Mouse (Mus musculus) MEL (cell line): ENCODE results near the gene Zfp810. TPM values are rescaled to one million over a fixed set of nuclear protein-coding genes. Genes with fewer than 3 reads are reported as not detected.

Experiments
- DNase-seq: peaks from one replicate; pipeline ENCODE4 v3.0.0; 2011; ENCODE audit warnings: low read depth, low spot score
- H3K27ac ChIP-seq: 2 replicates; pipeline ENCODE4 v1.5.1; 2012; ENCODE audit warnings: low read depth, mild to moderate bottlenecking, control low read depth, low read length, moderate library complexity; ENCODE audit not compliant: control insufficient read depth
- H3K27me3 ChIP-seq, 2 experiments: fragments of 150-350 bp in 1 of 2; sonication (generic) in 1 of 2; 2 replicates each; pipeline ENCODE4 v1.6.1; 2012; ENCODE audit warnings: low read length in 2 of 2, mild to moderate bottlenecking in 2 of 2, improper control_type of control experiment in 1 of 2, moderate library complexity in 1 of 2; ENCODE audit not compliant: insufficient read depth in 2 of 2, control insufficient read depth in 1 of 2
- H3K36me3 ChIP-seq, 2 experiments: 2 replicates each; pipeline ENCODE4 v1.6.1; 2012 to 2014; ENCODE audit warnings: low read length in 2 of 2, improper control_type of control experiment in 1 of 2, inconsistent platforms in 1 of 2, mild to moderate bottlenecking in 1 of 2; ENCODE audit not compliant: insufficient read depth in 2 of 2, control insufficient read depth in 1 of 2
- H3K4me1 ChIP-seq, 2 experiments: fragments of 150-350 bp in 1 of 2; sonication (generic) in 1 of 2; 2 replicates each; pipeline ENCODE4 v1.6.1; 2012; ENCODE audit warnings: low read length in 2 of 2, improper control_type of control experiment in 1 of 2, mild to moderate bottlenecking in 1 of 2; ENCODE audit not compliant: insufficient read depth in 2 of 2, control insufficient read depth in 1 of 2
- H3K4me3 ChIP-seq, 2 experiments: fragments of 150-350 bp in 1 of 2; sonication (generic) in 1 of 2; 2 replicates each; pipeline ENCODE4 v1.5.1; 2012; ENCODE audit warnings: low read depth in 2 of 2, low read length in 2 of 2, mild to moderate bottlenecking in 2 of 2, moderate library complexity in 2 of 2, control low read depth in 1 of 2, improper control_type of control experiment in 1 of 2; ENCODE audit not compliant: control insufficient read depth in 1 of 2, insufficient read depth in 1 of 2
- H3K79me2 ChIP-seq: 2 replicates; pipeline ENCODE4 v1.6.1; 2012; ENCODE audit warnings: mild to moderate bottlenecking, low read length, moderate library complexity; ENCODE audit not compliant: control insufficient read depth, poor library complexity, insufficient read depth
- H3K9ac ChIP-seq: 2 replicates; pipeline ENCODE4 v1.6.1; 2012; ENCODE audit warnings: low read depth, mild to moderate bottlenecking, control low read depth, low read length, moderate library complexity; ENCODE audit not compliant: control insufficient read depth, poor library complexity, severe bottlenecking
- H3K9me3 ChIP-seq: fragments of 150-350 bp; sonication (generic); replicated peaks from 2 replicates; pipeline ENCODE4 v1.6.1; 2012; ENCODE audit warnings: mild to moderate bottlenecking, low read length, improper control_type of control experiment, moderate library complexity; ENCODE audit not compliant: insufficient read depth
- BHLHE40 ChIP-seq: IDR thresholded peaks from 2 replicates; pipeline ENCODE4 v1.6.1; 2012; ENCODE audit warnings: low read depth, mild to moderate bottlenecking, inconsistent platforms, low read length, improper control_type of control experiment, borderline replicate concordance
- CHD1 ChIP-seq: IDR thresholded peaks from 2 replicates; pipeline ENCODE4 v1.6.1; 2012; ENCODE audit warnings: low read depth, mild to moderate bottlenecking, inconsistent platforms, low read length, improper control_type of control experiment
- CHD2 ChIP-seq: IDR thresholded peaks from 2 replicates; pipeline ENCODE4 v1.6.1; 2011; ENCODE audit warnings: low read length, improper control_type of control experiment
- CTCF ChIP-seq, 3 experiments: IDR thresholded peaks in 2 of 3; conservative IDR thresholded peaks in 1 of 3; 2 replicates each; pipeline ENCODE4 v1.5.1; 2011 to 2012; ENCODE audit warnings: low read length in 3 of 3, low read depth in 2 of 3, mild to moderate bottlenecking in 2 of 3, improper control_type of control experiment in 1 of 3, inconsistent platforms in 1 of 3, mixed read lengths in 1 of 3, moderate library complexity in 1 of 3; ENCODE audit not compliant: control insufficient read depth in 1 of 3, insufficient read depth in 1 of 3, poor library complexity in 1 of 3, severe bottlenecking in 1 of 3
- E2F4 ChIP-seq: IDR thresholded peaks from 2 replicates; pipeline ENCODE4 v1.6.1; 2011; ENCODE audit warnings: low read depth, low read length, improper control_type of control experiment, borderline replicate concordance
- ELF1 ChIP-seq: IDR thresholded peaks from 2 replicates; pipeline ENCODE4 v1.6.1; 2014; ENCODE audit warnings: low read depth, mild to moderate bottlenecking, inconsistent platforms, low read length, improper control_type of control experiment, moderate library complexity
- EP300 ChIP-seq, 2 experiments: IDR thresholded peaks; 2 replicates each; pipeline ENCODE4 v1.6.1; 2011; ENCODE audit warnings: improper control_type of control experiment in 2 of 2, low read length in 2 of 2, low read depth in 1 of 2, mild to moderate bottlenecking in 1 of 2
- ETS1 ChIP-seq: IDR thresholded peaks from 2 replicates; pipeline ENCODE4 v1.6.1; 2012; ENCODE audit warnings: low read depth, mild to moderate bottlenecking, inconsistent platforms, low read length, improper control_type of control experiment, moderate library complexity
- GABPA ChIP-seq: IDR thresholded peaks from 2 replicates; pipeline ENCODE4 v1.6.1; 2012; ENCODE audit warnings: low read depth, mild to moderate bottlenecking, inconsistent platforms, low read length, improper control_type of control experiment, moderate library complexity
- GATA1 ChIP-seq: IDR thresholded peaks from 2 replicates; pipeline ENCODE4 v1.6.1; 2011; ENCODE audit warnings: low read depth, low read length, improper control_type of control experiment
- JUND ChIP-seq: IDR thresholded peaks from 2 replicates; pipeline ENCODE4 v1.6.1; 2011; ENCODE audit warnings: low read depth, mild to moderate bottlenecking, improper control_type of control experiment, low read length
- KAT2A ChIP-seq: conservative IDR thresholded peaks from 2 replicates; pipeline ENCODE4 v1.6.1; 2012; ENCODE audit warnings: low read depth, low read length, improper control_type of control experiment, inconsistent platforms
- MAFK ChIP-seq: IDR thresholded peaks from 2 replicates; pipeline ENCODE4 v1.6.1; 2011; ENCODE audit warnings: low read depth, mild to moderate bottlenecking, low read length, improper control_type of control experiment, borderline replicate concordance
- MAX ChIP-seq: IDR thresholded peaks from 2 replicates; pipeline ENCODE4 v1.6.1; 2011; ENCODE audit warnings: low read length, improper control_type of control experiment
- MEF2A ChIP-seq: IDR thresholded peaks from 2 replicates; pipeline ENCODE4 v1.6.1; 2014; ENCODE audit warnings: low read depth, mild to moderate bottlenecking, inconsistent platforms, low read length, improper control_type of control experiment; ENCODE audit not compliant: poor library complexity, insufficient replicate concordance, severe bottlenecking; ENCODE audit errors: extremely low read depth
- MXI1 ChIP-seq: IDR thresholded peaks from 2 replicates; pipeline ENCODE4 v1.6.1; 2011; ENCODE audit warnings: mild to moderate bottlenecking, low read depth, low read length, improper control_type of control experiment
- MYB ChIP-seq: IDR thresholded peaks from 2 replicates; pipeline ENCODE4 v1.6.1; 2011; ENCODE audit warnings: mild to moderate bottlenecking, low read depth, low read length, improper control_type of control experiment
- MYC ChIP-seq: IDR thresholded peaks from 2 replicates; pipeline ENCODE4 v1.6.1; 2011; ENCODE audit warnings: low read depth, mild to moderate bottlenecking, low read length, improper control_type of control experiment, moderate library complexity
- NELFE ChIP-seq: IDR thresholded peaks from 2 replicates; pipeline ENCODE4 v1.6.1; 2011; ENCODE audit warnings: low read depth, low read length, improper control_type of control experiment
- POLR2AphosphoS2 ChIP-seq: IDR thresholded peaks from 2 replicates; pipeline ENCODE4 v1.6.1; 2011; ENCODE audit warnings: low read length, improper control_type of control experiment
- POLR2AphosphoS5 ChIP-seq: IDR thresholded peaks from 2 replicates; pipeline ENCODE4 v1.6.1; 2012; ENCODE audit warnings: low read depth, borderline replicate concordance, mild to moderate bottlenecking, inconsistent platforms, low read length, moderate library complexity, mixed read lengths
- RAD21 ChIP-seq: IDR thresholded peaks from 2 replicates; pipeline ENCODE4 v1.6.1; 2011; ENCODE audit warnings: mild to moderate bottlenecking, low read depth, low read length, improper control_type of control experiment
- RCOR1 ChIP-seq: IDR thresholded peaks from 2 replicates; pipeline ENCODE4 v1.6.1; 2012; ENCODE audit warnings: low read depth, mild to moderate bottlenecking, inconsistent platforms, low read length, improper control_type of control experiment
- SIN3A ChIP-seq: IDR thresholded peaks from 2 replicates; pipeline ENCODE4 v1.6.1; 2012; ENCODE audit warnings: low read length, improper control_type of control experiment, inconsistent platforms
- TAL1 ChIP-seq: IDR thresholded peaks from 2 replicates; pipeline ENCODE4 v1.6.1; 2012; ENCODE audit warnings: mild to moderate bottlenecking, inconsistent platforms, low read length, moderate library complexity, mixed read lengths
- TCF12 ChIP-seq: IDR thresholded peaks from 2 replicates; pipeline ENCODE4 v1.6.1; 2014; ENCODE audit warnings: low read depth, mild to moderate bottlenecking, inconsistent platforms, low read length, improper control_type of control experiment, moderate library complexity
- UBTF ChIP-seq: IDR thresholded peaks from 2 replicates; pipeline ENCODE4 v1.6.1; 2012; ENCODE audit warnings: low read depth, mild to moderate bottlenecking, inconsistent platforms, low read length, improper control_type of control experiment, moderate library complexity, borderline replicate concordance; ENCODE audit not compliant: insufficient read depth
- USF1 ChIP-seq: IDR thresholded peaks from 2 replicates; pipeline ENCODE4 v1.6.1; 2014; ENCODE audit warnings: low read depth, mild to moderate bottlenecking, inconsistent platforms, low read length, improper control_type of control experiment, moderate library complexity
- ZC3H11A ChIP-seq: IDR thresholded peaks from 2 replicates; pipeline ENCODE4 v1.6.1; 2012; ENCODE audit warnings: low read depth, mild to moderate bottlenecking, inconsistent platforms, low read length, improper control_type of control experiment
- ZKSCAN1 ChIP-seq: IDR thresholded peaks from 2 replicates; pipeline ENCODE4 v1.6.1; 2012; ENCODE audit warnings: low read depth, mild to moderate bottlenecking, inconsistent platforms, low read length, improper control_type of control experiment, moderate library complexity
- ZMIZ1 ChIP-seq: IDR thresholded peaks from 2 replicates; pipeline ENCODE4 v1.6.1; 2012; ENCODE audit warnings: low read depth, mild to moderate bottlenecking, inconsistent platforms, low read length, improper control_type of control experiment, moderate library complexity
- ZNF384 ChIP-seq: IDR thresholded peaks from 2 replicates; pipeline ENCODE4 v1.6.1; 2012; ENCODE audit warnings: low read depth, mild to moderate bottlenecking, inconsistent platforms, low read length, improper control_type of control experiment
- polyA plus RNA-seq, 2 experiments: library from polyadenylated mRNA; stranded (reverse) in 1 of 2; unstranded in 1 of 2; fragments of >175 nt in 1 of 2; fragments of >200 nt in 1 of 2; gene quantifications; 2 replicates each; pipeline versions ENCODE4 v1.2.1 to v1.2.4; 2012; ENCODE audit warnings: low replicate concordance in 2 of 2, low read depth in 1 of 2; ENCODE audit not compliant: insufficient read length in 2 of 2, insufficient read depth in 1 of 2, missing spikeins in 1 of 2
- total RNA-seq: library from RNA; depleted of rRNA; stranded (reverse); fragments of 300-350 nt; gene quantifications from 2 replicates; pipeline ENCODE4 v1.2.3, GENCODE M21; 2012

Zfp810 gene
- total and polyA plus RNA-seq, 3 experiments: 0.13 TPM; not detected in 2

DNA sequence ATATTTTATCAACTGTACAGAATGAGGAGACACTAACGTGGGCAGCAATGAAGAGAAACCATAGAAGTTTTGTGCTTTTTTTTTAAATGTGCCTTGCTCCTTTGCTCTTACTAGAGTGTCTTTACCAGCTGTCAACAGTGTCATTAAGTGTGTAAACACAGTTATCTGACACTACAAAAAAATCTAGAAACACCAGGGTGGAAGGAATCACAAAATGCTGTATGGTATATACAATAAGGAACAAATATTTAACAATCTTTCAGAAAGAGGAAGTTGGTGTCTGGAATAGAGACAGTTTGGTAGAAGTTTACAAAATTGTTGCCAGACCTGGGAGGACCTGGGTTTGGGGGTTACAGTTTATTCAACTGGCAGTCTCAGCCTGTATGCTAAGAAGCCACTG lies 45.9 kb downstream of the Zfp810 start (continued):
- peak; percentile 90 for TF ChIP-seq SIN3A

GRCm38 (mm10) chr9:22260092-22260422 lies 47.4 kb downstream of the Zfp810 start:
- H3K27ac ChIP-seq: peak overlapping the region; percentile 8; the same call in 1 of the 2 replicates
- peaks cover 29 to 35% of the 10 kb centered on the region in 2 experiments for H3K4me1 ChIP-seq
- TF ChIP-seq MAX: no peak
- TF ChIP-seq CHD1: peak; percentile 91; the same call in 1 of the 2 replicates
- TF ChIP-seq CHD2: peak; percentile 66
- TF ChIP-seq SIN3A: peak; percentile 90
- TF ChIP-seq MEF2A: no peak
- TF ChIP-seq ZC3H11A: 0 out of 2 replicates have a peak, but pooled peaks have one; percentile 12
- no peak for TF ChIP-seq MXI1
- TF ChIP-seq BHLHE40: no peak
- peak; percentile 88 for TF ChIP-seq ZNF384
- 0 out of 2 replicates have a peak, but pooled peaks have one; percentile 22 for TF ChIP-seq JUND
- TF ChIP-seq ELF1: no peak
- TF ChIP-seq GATA1: no peak
- no peak for TF ChIP-seq RAD21
- TF ChIP-seq USF1: no peak
- TF ChIP-seq POLR2AphosphoS2: no peak
- TF ChIP-seq ETS1: no peak
- TF ChIP-seq MYB: no peak
- TF ChIP-seq TAL1: no peak
- TF ChIP-seq KAT2A: peak; percentile 47; the same call in 1 of the 2 replicates
- no peak for TF ChIP-seq ZKSCAN1
- no peak for TF ChIP-seq GABPA
- TF ChIP-seq POLR2AphosphoS5: no peak
- no peak for TF ChIP-seq EP300 (IDR thresholded peaks at IDR 0.05; ENCODE audit: low read depth in 1 of 2, low read length in 2 of 2)
- peak; percentile 32; the same call in 1 of the 2 replicates for TF ChIP-seq RCOR1
- TF ChIP-seq UBTF: no peak
- no peak for TF ChIP-seq TCF12
- TF ChIP-seq E2F4: no peak; the same call in 1 of the 2 replicates
- TF ChIP-seq MYC: 0 out of 2 replicates have a peak, but pooled peaks have one; percentile 28
- TF ChIP-seq ZMIZ1: no peak
- no peak for TF ChIP-seq CTCF (IDR thresholded peaks at IDR 0.05 in 2 of 3, conservative IDR thresholded peaks at IDR 0.05 in 1 of 3; ENCODE audit: control insufficient read depth in 1 of 3, insufficient read depth in 1 of 3, low read depth in 2 of 3, low read length in 3 of 3, poor library complexity in 1 of 3, severe bottlenecking in 1 of 3)
- TF ChIP-seq MAFK: no peak
- no peak for TF ChIP-seq NELFE
- TF ChIP-seq, all 39 proteins: peak for 9
- Histone ChIP-seq H3K36me3 (peaks cover 20 to 42% of the 10 kb centered on the region in 2 experiments), H3K4me3 (peak overlapping the region; percentile 67 to 89), H3K27me3 (no peaks in the 10 kb centered on the region), H3K79me2 (peaks cover 17% of the 10 kb centered on the region), H3K9me3 (no peaks in the 10 kb centered on the region), H3K9ac (peak overlapping the region; percentile 58)
- no peak for DNase-seq
